Mouse (Mus musculus) layer of hippocampus, adult 2 months (tissue): ENCODE results near the gene Cpz. TPM values are rescaled to one million over a fixed set of nuclear protein-coding genes. Genes with fewer than 3 reads are reported as not detected.

ENCODE experiments used
- DNase-seq, 2 experiments: peaks; one replicate each; pipeline ENCODE4 v3.0.0; 2022; ENCODE audit warnings: low spot score in 2 of 2
- H3K27ac ChIP-seq: fragments of 200-600 bp; 2 replicates; pipeline ENCODE4 v1.8.1; 2022
- H3K4me3 ChIP-seq: fragments of 200-600 bp; 2 replicates; pipeline ENCODE4 v1.8.1; 2022; ENCODE audit warnings: mild to moderate bottlenecking
- CTCF ChIP-seq: fragments of 200-600 bp; conservative IDR thresholded peaks from 2 replicates; pipeline ENCODE4 v1.8.1; 2022; ENCODE audit warnings: antibody characterized with exemption, mild to moderate bottlenecking, moderate library complexity
- long read RNA-seq, 2 experiments: library from polyadenylated mRNA; stranded (forward); transcript quantifications; one replicate each; pipeline ENCODE4 v2.0.0; 2021; ENCODE audit warnings: borderline mapping rate in 2 of 2
- total RNA-seq, 2 experiments: library from RNA; stranded (reverse); gene quantifications; 2 replicates each; pipeline ENCODE4 v1.2.3; 2021

Gene Cpz
- not detected for total RNA-seq
- long read RNA-seq, experiment 1 = 0 reads
- long read RNA-seq, experiment 2 = 0 reads

DNA sequence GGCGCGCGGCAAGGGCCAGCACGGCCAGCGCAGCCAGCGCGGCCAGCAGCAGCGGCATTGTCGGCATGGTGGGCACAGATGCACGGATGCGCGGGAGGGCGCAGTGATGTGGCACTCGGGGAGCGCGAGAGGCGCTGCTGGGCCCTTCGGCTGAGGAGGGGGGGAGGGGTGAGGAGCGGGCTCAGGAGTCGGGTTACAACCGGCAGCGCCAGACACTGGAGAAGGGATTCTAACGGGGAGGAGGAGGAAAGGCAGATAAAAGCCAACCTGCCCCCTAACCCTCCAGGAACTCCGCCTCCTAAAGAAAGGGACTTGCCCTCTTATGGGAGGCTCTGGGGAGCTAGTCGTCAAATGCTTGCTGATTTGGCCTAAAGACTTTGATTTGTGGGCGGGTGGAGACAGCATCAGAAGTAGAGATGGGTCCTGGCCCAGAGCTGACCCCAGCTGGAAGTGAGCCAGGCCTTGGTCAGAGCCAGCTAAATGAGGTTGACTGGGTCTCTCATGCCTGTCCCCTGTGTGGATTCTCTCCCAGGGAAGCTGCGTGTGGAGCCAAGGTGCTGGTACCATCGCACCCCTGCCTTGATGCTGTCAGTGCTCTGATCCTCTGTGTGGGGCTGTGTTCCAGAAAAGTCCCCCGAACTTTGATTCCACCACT, at the start of gene Cpz:
Gene Cpz, minus strand, starts transcription at position 230 of the 655 bp plus-strand sequence.
- no peak for DNase-seq
- H3K27ac ChIP-seq = no peak within 1 kb of the TSS
- TF ChIP-seq CTCF = 0 out of 2 replicates have a peak, but pooled peaks have one; percentile 4
- no peak within 1 kb of the TSS for H3K4me3 ChIP-seq

DNA sequence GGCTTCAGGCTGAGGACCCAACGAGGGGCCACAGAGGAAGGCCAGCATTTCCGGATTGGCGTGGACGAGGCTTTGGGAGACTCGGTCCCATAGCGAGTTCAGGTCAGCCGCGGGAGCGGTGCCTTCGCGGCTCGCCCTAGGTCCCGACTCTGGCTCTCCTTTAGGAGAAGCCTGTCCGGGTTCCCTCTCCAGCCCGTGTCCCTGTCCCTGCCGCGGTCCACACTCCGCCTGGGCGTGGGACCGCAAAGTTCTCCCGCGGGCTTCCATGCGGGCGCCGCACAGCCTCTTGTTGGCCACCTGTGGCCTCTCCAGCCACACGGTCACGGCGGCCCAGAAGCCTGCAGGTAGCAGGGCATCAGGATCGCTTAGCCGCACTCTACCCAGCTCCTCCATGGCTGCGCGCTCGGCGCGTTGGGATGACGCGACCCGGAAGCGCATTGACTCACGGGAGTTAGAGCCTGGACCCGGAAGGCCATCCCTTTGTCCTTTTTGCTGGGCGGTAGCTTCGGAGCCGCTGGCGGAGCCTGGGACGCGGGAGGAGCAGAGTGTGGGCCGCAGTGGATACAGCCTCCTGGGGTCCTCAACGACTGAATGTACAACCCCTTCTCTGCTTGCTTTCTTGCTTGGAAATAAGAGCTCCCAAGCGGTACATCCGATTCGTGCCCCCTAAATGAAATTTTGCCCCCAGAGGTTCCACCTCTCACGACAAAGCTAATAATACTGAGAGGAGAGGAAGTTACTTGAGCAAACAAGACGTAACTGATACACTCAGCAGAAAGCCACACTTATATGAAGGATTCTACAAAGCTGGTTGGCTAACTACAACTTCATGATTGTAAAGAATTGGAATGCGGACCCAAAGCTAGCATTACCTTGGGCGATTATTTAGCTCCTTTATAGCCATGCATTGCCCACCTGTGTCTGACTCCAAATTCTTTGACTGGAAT, 49.4 kb upstream of the Cpz start, which contains the start of gene Trmt44:
Gene Trmt44, minus strand, starts transcription at position 418 of the 947 bp plus-strand sequence.
- peak within 1 kb of the TSS; percentile 90 for H3K27ac ChIP-seq
- DNase-seq = peak; percentile 90 to 92
- TF ChIP-seq CTCF = no peak
- peak within 1 kb of the TSS; percentile 100 for H3K4me3 ChIP-seq

DNA sequence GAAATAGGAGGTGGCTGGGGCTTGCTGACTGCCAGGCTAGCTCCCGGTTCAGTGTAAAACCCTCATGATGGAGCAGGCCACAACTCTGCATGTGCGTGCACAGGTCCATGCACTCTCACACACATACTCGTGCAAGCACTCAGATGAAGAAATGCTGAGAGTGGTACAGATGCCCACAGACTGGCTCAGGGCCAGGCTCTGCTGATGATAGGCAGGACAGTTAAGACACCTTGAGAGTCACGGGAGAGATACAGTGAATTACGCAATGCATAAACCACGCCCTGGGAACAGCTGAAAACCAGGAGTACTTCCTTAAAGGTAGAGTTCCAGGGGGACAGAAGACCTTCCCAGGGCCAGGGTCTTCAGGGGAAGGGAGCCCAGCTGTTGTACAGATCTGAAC, 46.0 kb upstream of the Cpz start:
- H3K4me3 ChIP-seq = no peak overlapping the region
- no peak for TF ChIP-seq CTCF
- no peak overlapping the region for H3K27ac ChIP-seq
- DNase-seq = no peak

DNA sequence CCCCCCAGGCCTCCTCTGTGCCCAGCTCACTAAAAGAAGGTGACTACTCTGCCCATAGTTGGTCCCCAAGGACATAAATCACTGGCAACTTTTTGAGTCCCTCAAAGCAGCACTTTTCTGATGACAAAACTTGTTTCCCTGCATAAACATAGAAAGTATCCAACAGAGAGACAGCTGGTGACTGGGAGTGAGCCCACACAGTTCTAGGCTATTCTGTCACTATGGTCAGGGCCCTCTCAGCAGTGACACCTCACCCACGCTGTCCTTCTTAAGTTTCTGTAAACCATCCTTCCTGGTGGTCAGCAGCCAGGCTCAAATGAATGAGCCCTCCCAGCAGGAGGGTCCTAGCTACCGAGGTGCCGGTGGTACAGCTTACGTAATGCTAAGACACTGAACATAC, 41.1 kb upstream of the Cpz start:
- no peak for TF ChIP-seq CTCF
- H3K4me3 ChIP-seq = no peak overlapping the region

DNA sequence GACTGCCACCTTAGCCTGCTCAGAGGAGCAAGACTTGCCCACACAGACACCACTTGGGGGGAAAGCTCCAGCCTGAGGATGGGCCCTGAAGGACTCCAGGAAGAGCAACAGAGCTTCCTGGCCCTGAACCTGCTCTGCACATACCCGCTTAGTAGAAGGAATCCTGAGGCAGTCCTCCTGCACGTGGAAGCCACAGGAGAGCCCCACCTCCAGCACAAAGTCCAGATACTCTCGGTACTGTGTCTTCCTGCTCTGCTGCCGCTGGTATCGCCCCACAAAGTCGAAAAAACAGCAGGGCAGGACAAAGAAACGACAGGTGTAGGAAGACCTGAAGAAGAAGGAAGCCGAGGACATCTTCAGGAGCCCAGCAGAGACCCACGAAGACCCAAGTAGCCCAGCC, 39.7 kb upstream of the Cpz start:
- no peak for TF ChIP-seq CTCF
- H3K27ac ChIP-seq = no peak overlapping the region
- DNase-seq = no peak
- no peak overlapping the region for H3K4me3 ChIP-seq

More for the DNA sequence above, 41.1 kb upstream of the Cpz start:
- DNase-seq = no peak
- no peak overlapping the region for H3K27ac ChIP-seq

DNA sequence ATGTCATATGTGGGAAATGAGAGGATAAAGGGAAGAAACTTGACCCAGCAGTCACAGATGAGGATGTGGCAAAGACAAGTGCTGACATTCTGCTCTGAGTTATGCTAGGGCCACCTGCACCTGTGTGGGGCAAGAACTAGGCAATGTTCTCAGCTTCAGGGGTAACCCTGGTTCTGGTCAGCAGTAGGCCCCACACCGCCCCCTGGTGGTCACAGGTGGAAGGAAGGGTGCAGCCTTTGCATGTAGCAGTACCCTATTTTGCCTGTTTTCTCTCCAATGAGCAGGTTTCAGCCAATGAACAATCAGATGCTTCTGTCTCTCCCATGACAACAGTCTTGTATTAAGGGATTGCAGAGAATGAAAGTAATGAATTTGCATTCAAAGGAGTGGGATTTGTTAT, 38.0 kb upstream of the Cpz start:
- DNase-seq = peak; percentile 35 to 78
- no peak overlapping the region for H3K27ac ChIP-seq
- H3K4me3 ChIP-seq = no peak overlapping the region
- TF ChIP-seq CTCF = peak; percentile 95

DNA sequence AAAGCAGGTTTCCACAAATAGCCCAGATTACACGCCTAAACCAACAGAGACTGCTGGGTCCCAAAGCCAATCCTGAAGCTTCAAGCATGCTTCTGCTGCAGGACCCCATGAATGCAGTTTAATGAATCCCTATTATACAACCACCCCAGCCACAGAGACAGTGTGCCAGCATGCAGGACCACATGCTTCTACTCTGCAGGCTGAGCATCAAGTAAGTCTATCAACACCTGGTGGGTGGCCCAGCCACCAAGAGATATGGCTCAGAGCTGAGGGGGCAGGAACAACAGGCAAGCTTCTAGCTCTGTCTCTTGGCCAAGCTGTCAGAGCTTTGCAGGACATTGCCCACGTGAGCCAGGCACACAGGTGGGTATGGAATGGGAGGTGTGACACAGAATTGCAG, 37.1 kb upstream of the Cpz start:
- no peak overlapping the region for H3K27ac ChIP-seq
- DNase-seq = no peak
- H3K4me3 ChIP-seq = no peak overlapping the region
- TF ChIP-seq CTCF = no peak

DNA sequence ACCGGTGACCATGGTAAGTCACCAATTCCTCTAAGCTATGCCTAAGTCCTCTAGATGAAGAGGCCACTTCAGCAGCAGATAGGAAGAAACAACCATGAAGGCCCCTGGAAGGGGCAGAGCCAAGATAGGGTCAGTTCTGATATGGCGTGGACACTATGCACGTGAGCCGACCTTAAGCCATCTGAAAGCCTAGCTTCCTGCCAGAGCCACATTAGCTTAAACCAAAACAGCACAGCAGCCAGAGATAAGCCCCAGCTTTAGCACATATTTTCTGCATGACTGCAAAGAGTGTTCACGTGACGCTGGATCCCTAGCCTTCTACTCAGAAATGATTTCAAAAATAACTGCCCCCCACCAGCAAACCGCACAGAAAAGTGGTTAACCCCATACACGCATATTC, 33.9 kb upstream of the Cpz start:
- no peak for TF ChIP-seq CTCF
- Histone ChIP-seq H3K27ac (peak overlapping the region; percentile 41; the same call in 1 of the 2 replicates), H3K4me3 (no peak overlapping the region)
- no peak for DNase-seq

DNA sequence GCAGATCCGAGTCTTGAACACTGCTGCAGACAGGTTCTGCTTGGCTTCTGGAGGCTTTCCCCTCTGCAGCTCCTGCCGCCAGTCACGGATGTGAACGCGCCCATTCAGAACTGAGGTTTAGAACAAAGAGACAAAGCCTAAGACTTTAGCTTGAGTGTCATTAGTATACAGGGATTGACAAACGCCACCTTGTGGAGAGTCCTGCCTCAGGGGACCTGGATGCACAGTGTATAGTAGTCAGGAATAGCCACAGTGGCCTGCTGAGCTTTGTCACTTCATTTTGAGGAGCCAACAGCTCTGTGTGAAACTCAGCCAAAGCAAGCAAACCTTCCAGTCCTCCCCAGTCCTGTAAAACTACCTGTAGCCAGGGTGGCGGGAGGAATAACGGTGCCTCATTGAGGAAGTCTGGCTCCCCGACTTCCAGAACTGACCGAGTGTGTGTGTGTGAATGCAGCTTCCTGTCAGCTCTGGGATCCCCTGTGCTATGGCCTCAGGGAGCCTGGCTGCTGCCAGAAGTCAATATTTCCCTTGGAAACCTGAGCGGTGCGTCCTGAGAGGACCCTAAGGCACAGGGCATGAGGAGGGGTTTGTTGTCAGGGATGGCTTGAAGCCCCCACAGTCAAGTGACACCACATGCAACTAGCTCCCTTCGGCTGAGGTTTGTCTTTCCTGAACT, 32.6 kb upstream of the Cpz start:
- no peak overlapping the region for H3K4me3 ChIP-seq
- H3K27ac ChIP-seq = no peak overlapping the region
- DNase-seq = no peak
- TF ChIP-seq CTCF = peak; percentile 59

DNA sequence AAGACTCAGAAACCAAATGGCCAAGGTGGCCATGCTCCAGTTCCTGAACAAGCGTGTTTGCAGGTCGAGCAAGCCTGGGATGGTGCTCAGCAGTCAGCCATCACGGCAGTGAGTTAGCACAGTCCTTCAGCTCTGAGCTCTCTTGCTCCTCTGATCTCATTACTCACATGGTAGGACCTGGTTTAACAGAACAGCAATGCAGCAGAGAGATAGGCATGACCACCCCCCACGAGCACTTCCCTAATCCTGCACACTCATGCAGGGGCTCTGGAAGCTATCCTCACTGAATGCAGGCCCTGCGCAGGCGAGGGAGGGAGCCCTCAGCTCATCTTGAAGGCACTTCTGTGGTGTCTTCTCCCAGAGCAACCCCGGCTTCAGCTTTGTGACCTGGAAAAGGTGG, 30.9 kb upstream of the Cpz start:
- no peak overlapping the region for H3K4me3 ChIP-seq
- no peak for TF ChIP-seq CTCF
- no peak for DNase-seq
- no peak overlapping the region for H3K27ac ChIP-seq

DNA sequence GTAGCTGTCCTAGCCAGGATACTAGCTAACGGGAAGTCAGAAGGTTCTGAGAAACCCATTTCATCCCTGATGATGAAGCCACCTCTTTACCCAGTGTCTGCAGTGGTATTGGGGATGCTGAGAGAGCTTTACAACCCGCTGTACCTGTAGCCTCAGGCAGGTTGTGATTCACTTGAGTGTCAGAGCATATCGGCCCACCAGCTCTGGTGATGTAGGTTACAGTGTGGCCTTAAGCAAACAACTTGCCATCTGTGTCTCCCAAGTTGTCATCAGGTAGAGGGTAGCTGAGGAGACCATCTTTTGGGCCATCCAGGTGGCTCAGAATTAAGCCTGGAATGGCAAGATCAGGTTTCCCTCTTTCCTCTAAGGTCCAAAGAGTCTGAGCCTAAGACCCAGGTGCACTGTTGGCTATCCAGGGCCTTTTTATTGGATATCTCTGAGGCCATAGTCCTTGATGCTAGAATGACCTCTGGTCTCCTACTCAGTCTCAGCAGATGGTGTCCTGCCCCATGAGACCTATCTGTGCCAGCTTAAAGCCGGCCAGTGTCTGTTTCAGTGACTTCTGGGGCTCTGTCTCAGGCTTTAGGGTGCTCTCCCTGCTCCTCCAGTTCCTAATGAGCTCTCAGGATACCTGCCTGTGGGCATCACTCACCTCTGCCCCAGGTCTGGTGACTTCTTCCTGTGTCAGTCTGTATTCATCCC, 27.5 kb upstream of the Cpz start:
- no peak overlapping the region for H3K27ac ChIP-seq
- no peak for TF ChIP-seq CTCF
- DNase-seq = no peak
- H3K4me3 ChIP-seq = no peak overlapping the region
